Mouse (Mus musculus): ENCODE measurements around the gene Kremen1. TPM values are rescaled to one million over a fixed set of nuclear protein-coding genes. Genes with fewer than 3 reads are reported as not detected.

The Kremen1 gene
- total and polyA plus RNA-seq, 3 experiments = 1.3 to 4.1 TPM; not detected in 1

DNA sequence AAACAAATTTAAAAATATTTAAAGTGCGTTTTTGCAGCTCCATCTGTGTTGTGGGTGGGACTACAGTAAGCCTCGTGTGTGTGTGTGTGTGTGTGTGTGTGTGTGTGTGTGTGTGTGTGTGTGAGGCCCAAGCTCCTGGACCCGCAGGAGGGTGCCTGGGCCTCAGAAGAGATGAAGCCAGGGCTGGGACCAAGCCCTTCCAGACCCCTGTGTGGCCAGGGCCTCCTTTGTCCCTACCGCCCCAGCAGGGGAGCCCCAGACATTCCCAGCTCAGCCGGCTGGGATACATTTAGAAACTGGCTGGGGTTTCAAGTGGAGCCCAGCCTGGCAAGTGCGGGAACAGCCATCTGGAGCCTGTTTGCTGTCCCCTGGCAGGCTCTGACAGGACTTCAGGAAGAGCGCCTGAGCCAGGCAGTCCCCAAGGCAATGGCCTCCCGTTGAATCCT lies 95.9 kb downstream of the Kremen1 start:
- TF ChIP-seq CHD1 (IDR thresholded peaks at IDR 0.05; ENCODE audit: low read depth, low read length) (no peak), SIN3A (IDR thresholded peaks at IDR 0.05; ENCODE audit: low read length) (no peak), RCOR1 (IDR thresholded peaks at IDR 0.05; ENCODE audit: low read depth, low read length) (no peak), NRF1 (IDR thresholded peaks at IDR 0.05; ENCODE audit: insufficient read depth, low read depth, low read length, poor library complexity, severe bottlenecking) (no peak), E2F4 (IDR thresholded peaks at IDR 0.05; ENCODE audit: borderline replicate concordance, low read depth, low read length) (no peak), HCFC1 (IDR thresholded peaks at IDR 0.05; ENCODE audit: low read depth, low read length) (no peak), MAZ (IDR thresholded peaks at IDR 0.05; ENCODE audit: low read depth, low read length) (no peak), MAFK (IDR thresholded peaks at IDR 0.05; ENCODE audit: borderline replicate concordance, low read depth, low read length) (no peak), JUND (IDR thresholded peaks at IDR 0.05; ENCODE audit: low read depth, low read length) (no peak), ZKSCAN1 (IDR thresholded peaks at IDR 0.05; ENCODE audit: low read depth, low read length) (no peak), USF1 (IDR thresholded peaks at IDR 0.05; ENCODE audit: low read depth, low read length) (no peak), BHLHE40 (IDR thresholded peaks at IDR 0.05; ENCODE audit: borderline replicate concordance, low read depth, low read length) (no peak), ETS1 (IDR thresholded peaks at IDR 0.05; ENCODE audit: low read depth, low read length) (no peak), POLR2AphosphoS5 (IDR thresholded peaks at IDR 0.05; ENCODE audit: borderline replicate concordance, low read depth, low read length) (no peak), MXI1 (IDR thresholded peaks at IDR 0.05; ENCODE audit: low read depth, low read length) (no peak), NELFE (IDR thresholded peaks at IDR 0.05; ENCODE audit: low read depth, low read length) (no peak), MAX (IDR thresholded peaks at IDR 0.05; ENCODE audit: low read length) (no peak), KAT2A (conservative IDR thresholded peaks at IDR 0.05; ENCODE audit: low read depth, low read length) (no peak), RAD21 (IDR thresholded peaks at IDR 0.05; ENCODE audit: low read depth, low read length) (no peak)

GRCm38 (mm10) chr11:5164310-5164709 lies 97.0 kb downstream of the Kremen1 start:
- Histone ChIP-seq H3K4me1 (ENCODE audit: control insufficient read depth in 1 of 2, insufficient read depth in 2 of 2, low read length in 2 of 2) (peaks cover 0 to 3% of the 10 kb centered on the region in 2 experiments; a peak in 1 of 4 replicates), H3K36me3 (ENCODE audit: control insufficient read depth in 1 of 2, insufficient read depth in 2 of 2, low read length in 2 of 2) (no peaks in the 10 kb centered on the region), H3K9me3 (replicated peaks; ENCODE audit: insufficient read depth, low read length) (no peaks in the 10 kb centered on the region), H3K9ac (ENCODE audit: control insufficient read depth, low read depth, low read length, poor library complexity, severe bottlenecking) (no peak overlapping the region), H3K27me3 (ENCODE audit: control insufficient read depth in 1 of 2, insufficient read depth in 2 of 2, low read length in 2 of 2) (no peaks in the 10 kb centered on the region), H3K4me3 (ENCODE audit: control insufficient read depth in 1 of 2, insufficient read depth in 1 of 2, low read depth in 2 of 2, low read length in 2 of 2) (no peak overlapping the region), H3K27ac (ENCODE audit: control insufficient read depth, low read depth, low read length) (no peak overlapping the region), H3K79me2 (ENCODE audit: control insufficient read depth, insufficient read depth, low read length, poor library complexity) (no peaks in the 10 kb centered on the region)
- no peak for DNase-seq (ENCODE audit: low read depth, low spot score)
- TF ChIP-seq SMC3 (IDR thresholded peaks at IDR 0.05; ENCODE audit: low read depth, low read length) (no peak), TBP (IDR thresholded peaks at IDR 0.05; ENCODE audit: low read depth, low read length) (no peak), ELF1 (IDR thresholded peaks at IDR 0.05; ENCODE audit: low read depth, low read length) (no peak), SIN3A (IDR thresholded peaks at IDR 0.05; ENCODE audit: low read length) (no peak), GATA1 (IDR thresholded peaks at IDR 0.05; ENCODE audit: low read depth, low read length) (no peak), ZC3H11A (IDR thresholded peaks at IDR 0.05; ENCODE audit: low read depth, low read length) (no peak), HCFC1 (IDR thresholded peaks at IDR 0.05; ENCODE audit: low read depth, low read length) (no peak), JUND (IDR thresholded peaks at IDR 0.05; ENCODE audit: low read depth, low read length) (no peak), EP300 (IDR thresholded peaks at IDR 0.05; ENCODE audit: low read depth in 1 of 2, low read length in 2 of 2) (no peak), POLR2AphosphoS5 (IDR thresholded peaks at IDR 0.05; ENCODE audit: borderline replicate concordance, low read depth, low read length) (no peak), E2F4 (IDR thresholded peaks at IDR 0.05; ENCODE audit: borderline replicate concordance, low read depth, low read length) (no peak), NRF1 (IDR thresholded peaks at IDR 0.05; ENCODE audit: insufficient read depth, low read depth, low read length, poor library complexity, severe bottlenecking) (no peak), ETS1 (IDR thresholded peaks at IDR 0.05; ENCODE audit: low read depth, low read length) (no peak), MYC (IDR thresholded peaks at IDR 0.05; ENCODE audit: low read depth, low read length) (no peak), MAFK (IDR thresholded peaks at IDR 0.05; ENCODE audit: borderline replicate concordance, low read depth, low read length) (no peak), CHD1 (IDR thresholded peaks at IDR 0.05; ENCODE audit: low read depth, low read length) (no peak), CTCF (IDR thresholded peaks at IDR 0.05 in 2 of 3, conservative IDR thresholded peaks at IDR 0.05 in 1 of 3; ENCODE audit: control insufficient read depth in 1 of 3, insufficient read depth in 1 of 3, low read depth in 2 of 3, low read length in 3 of 3, poor library complexity in 1 of 3, severe bottlenecking in 1 of 3) (no peak), KAT2A (conservative IDR thresholded peaks at IDR 0.05; ENCODE audit: low read depth, low read length) (no peak), MAZ (IDR thresholded peaks at IDR 0.05; ENCODE audit: low read depth, low read length) (no peak)

More for the DNA sequence above, 95.9 kb downstream of the Kremen1 start:
- H3K9me3 ChIP-seq (replicated peaks; ENCODE audit: insufficient read depth, low read length) = no peaks in the 10 kb centered on the region
- DNase-seq (ENCODE audit: low read depth, low spot score) = no peak
- no peak overlapping the region for H3K4me3 ChIP-seq (ENCODE audit: control insufficient read depth in 1 of 2, insufficient read depth in 1 of 2, low read depth in 2 of 2, low read length in 2 of 2)
- no peaks in the 10 kb centered on the region for H3K36me3 ChIP-seq (ENCODE audit: control insufficient read depth in 1 of 2, insufficient read depth in 2 of 2, low read length in 2 of 2)
- no peak overlapping the region for H3K9ac ChIP-seq (ENCODE audit: control insufficient read depth, low read depth, low read length, poor library complexity, severe bottlenecking)
- H3K27me3 ChIP-seq (ENCODE audit: control insufficient read depth in 1 of 2, insufficient read depth in 2 of 2, low read length in 2 of 2) = no peaks in the 10 kb centered on the region
- H3K27ac ChIP-seq (ENCODE audit: control insufficient read depth, low read depth, low read length) = no peak overlapping the region
- peaks cover 0 to 3% of the 10 kb centered on the region in 2 experiments; a peak in 1 of 4 replicates for H3K4me1 ChIP-seq (ENCODE audit: control insufficient read depth in 1 of 2, insufficient read depth in 2 of 2, low read length in 2 of 2)
- H3K79me2 ChIP-seq (ENCODE audit: control insufficient read depth, insufficient read depth, low read length, poor library complexity) = no peaks in the 10 kb centered on the region
